Mouse (Mus musculus) C2C12 (cell line): ENCODE results near the gene Atxn3. TPM values are rescaled to one million over a fixed set of nuclear protein-coding genes. Genes with fewer than 3 reads are reported as not detected.

ENCODE experiments used
- H3K27me3 ChIP-seq: one replicate; pipeline ENCODE4 v1.6.1; 2011; ENCODE audit not compliant: control insufficient read depth, insufficient read depth, insufficient read length
- H3K36me3 ChIP-seq: one replicate; pipeline ENCODE4 v1.6.1; 2011; ENCODE audit not compliant: control insufficient read depth, insufficient read depth
- H3K4me3 ChIP-seq: one replicate; pipeline ENCODE4 v1.5.1; 2011; ENCODE audit warnings: mild to moderate bottlenecking, control low read depth; ENCODE audit not compliant: poor library complexity, insufficient read depth, severe bottlenecking
- H3K79me2 ChIP-seq: one replicate; pipeline ENCODE4 v1.6.1; 2011; ENCODE audit not compliant: control insufficient read depth, insufficient read depth
- H3K79me3 ChIP-seq: one replicate; pipeline ENCODE4 v1.6.1; 2011; ENCODE audit warnings: low read depth, control low read depth
- H3ac ChIP-seq: one replicate; pipeline ENCODE3; 2011; ENCODE audit warnings: low read depth; ENCODE audit not compliant: control insufficient read depth, insufficient read length
- CEBPB ChIP-seq: IDR thresholded peaks from one replicate; pipeline ENCODE4 v1.6.1; 2011; ENCODE audit warnings: low read depth, mild to moderate bottlenecking, control low read depth, moderate library complexity
- CTCF ChIP-seq: IDR thresholded peaks from one replicate; pipeline ENCODE4 v1.5.1; 2011; ENCODE audit not compliant: control insufficient read depth, insufficient read depth, insufficient read length
- FOSL1 ChIP-seq: IDR thresholded peaks from one replicate; pipeline ENCODE4 v1.8.0; 2011; ENCODE audit warnings: mild to moderate bottlenecking, low read length; ENCODE audit not compliant: poor library complexity, insufficient read depth, severe bottlenecking
- MAX ChIP-seq: IDR thresholded peaks from one replicate; pipeline ENCODE4 v1.6.1; 2011; ENCODE audit warnings: mild to moderate bottlenecking, control low read depth
- MYOD1 ChIP-seq: IDR thresholded peaks from one replicate; pipeline ENCODE4 v1.6.1; 2011; ENCODE audit warnings: low read depth; ENCODE audit not compliant: control insufficient read depth, insufficient read length
- MYOG ChIP-seq: IDR thresholded peaks from one replicate; pipeline ENCODE4 v1.6.1; 2011; ENCODE audit not compliant: control insufficient read depth, insufficient read length; ENCODE audit errors: extremely low read depth
- USF1 ChIP-seq: IDR thresholded peaks from one replicate; pipeline ENCODE4 v1.6.1; 2011; ENCODE audit warnings: low read depth, mild to moderate bottlenecking, control low read depth, moderate library complexity
- long read RNA-seq, 2 experiments: library from polyadenylated mRNA; unstranded; transcript quantifications; one replicate each; pipeline ENCODE4 v2.0.0; 2019 to 2020
- polyA plus RNA-seq: library from polyadenylated mRNA; unstranded; fragments of >200 nt; fragmentation: generic; extraction: Trizol; gene quantifications from one replicate; pipeline ENCODE4 v1.2.1, GENCODE M21; 2012; ENCODE audit warnings: missing spikeins

The Atxn3 gene
- polyA plus RNA-seq = 2.0 TPM
- long read RNA-seq, experiment 1, partial matches to known transcripts = 0 of 6 reads
- long read RNA-seq, experiment 1, other reads (novel, unspliced or antisense) = 2 of 6 reads
- long read RNA-seq, experiment 2, full-length matches to known transcripts = 20 of 30 reads
- long read RNA-seq, experiment 2, partial matches to known transcripts = 0 of 30 reads
- long read RNA-seq, experiment 2, other reads (novel, unspliced or antisense) = 10 of 30 reads

DNA sequence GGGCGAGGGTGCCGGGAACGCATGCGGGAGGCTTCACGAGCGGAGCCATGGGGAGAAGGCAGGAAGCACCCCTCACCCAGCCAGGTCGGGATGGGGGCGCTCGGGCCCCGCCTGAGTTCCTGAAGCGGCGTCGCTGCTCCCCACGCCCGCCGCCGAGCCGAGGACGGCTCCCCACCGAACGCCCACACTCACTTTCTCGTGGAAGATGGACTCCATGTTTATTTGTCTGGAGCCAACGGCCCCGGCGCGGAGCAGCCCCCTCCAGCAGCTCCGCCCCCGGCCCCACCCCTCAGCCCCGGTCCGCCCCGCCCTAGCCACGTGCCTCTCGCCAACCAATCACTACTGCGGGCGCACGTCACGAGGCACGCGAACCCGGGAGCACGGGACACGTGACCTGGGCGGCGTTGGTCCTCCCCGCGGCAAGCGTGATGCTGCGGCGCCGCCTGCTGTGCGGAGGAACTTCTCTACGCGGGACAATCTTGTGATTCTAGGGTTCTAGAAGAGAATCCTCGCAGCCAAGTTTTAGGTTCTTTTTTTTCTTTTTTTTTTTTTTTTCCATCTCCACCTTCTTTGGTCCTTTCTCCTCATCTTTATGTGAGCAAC, at the start of gene Atxn3:
Gene Atxn3 (minus strand): TSS at position 305 of the 603 bp plus-strand sequence.
- TF ChIP-seq MYOD1 = no peak
- no peak for TF ChIP-seq FOSL1
- no peak for TF ChIP-seq MYOG
- TF ChIP-seq CEBPB = no peak
- peak; percentile 97 for TF ChIP-seq USF1
- TF ChIP-seq CTCF = peak; percentile 93
- peak; percentile 57 for TF ChIP-seq MAX
- peaks cover 30% of the 10 kb centered on the region for H3K79me2 ChIP-seq
- H3K27me3 ChIP-seq = no peaks in the 10 kb centered on the region
- peak within 1 kb of the TSS; percentile 90 for H3ac ChIP-seq
- H3K4me3 ChIP-seq = peak within 1 kb of the TSS; percentile 64
- no peaks in the 10 kb centered on the region for H3K36me3 ChIP-seq
- peaks cover 10% of the 10 kb centered on the region for H3K79me3 ChIP-seq

DNA sequence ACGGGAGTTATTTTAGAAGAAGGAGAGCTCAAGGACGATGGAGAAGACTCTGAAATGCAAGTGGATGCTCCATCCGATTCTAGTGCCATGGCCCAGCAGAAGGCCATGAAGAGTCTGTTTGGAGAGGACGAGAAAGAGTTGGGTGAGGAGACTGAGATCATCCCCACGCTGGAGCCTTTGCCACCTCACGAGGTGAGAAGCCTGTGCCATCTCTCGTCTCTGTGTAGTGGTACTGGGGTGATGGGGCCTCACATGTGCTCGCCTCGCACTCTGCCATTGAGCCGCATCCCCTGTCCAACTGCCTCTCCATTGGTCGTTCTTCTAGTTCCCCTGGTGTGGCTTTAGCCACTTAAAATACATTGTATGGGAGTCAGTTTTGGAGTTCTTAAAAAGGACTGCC, 42.7 kb upstream of the Atxn3 start:
- no peak overlapping the region for H3K4me3 ChIP-seq
- TF ChIP-seq FOSL1 = no peak
- no peak for TF ChIP-seq USF1
- TF ChIP-seq MAX = no peak
- no peak for TF ChIP-seq CTCF
- TF ChIP-seq MYOG = no peak
- TF ChIP-seq CEBPB = no peak
- no peak for TF ChIP-seq MYOD1
- H3K36me3 ChIP-seq = peaks cover 91% of the 10 kb centered on the region
- H3K79me3 ChIP-seq = no peaks in the 10 kb centered on the region
- H3K79me2 ChIP-seq = no peaks in the 10 kb centered on the region
- H3ac ChIP-seq = no peak overlapping the region
- no peaks in the 10 kb centered on the region for H3K27me3 ChIP-seq

- no peak overlapping the region for H3ac ChIP-seq
- no peaks in the 10 kb centered on the region for H3K79me2 ChIP-seq
- TF ChIP-seq CEBPB (no peak), CTCF (no peak), MYOG (no peak), USF1 (no peak), FOSL1 (no peak), MYOD1 (no peak), MAX (no peak)
- H3K27me3 ChIP-seq = no peaks in the 10 kb centered on the region
- H3K36me3 ChIP-seq = peaks cover 88% of the 10 kb centered on the region
- no peak overlapping the region for H3K4me3 ChIP-seq
- H3K79me3 ChIP-seq = no peaks in the 10 kb centered on the region
Observed at GRCm38 (mm10) chr12:101998929-101999328, 40.9 kb upstream of the Atxn3 start.

GRCm38 (mm10) chr12:101994576-101995467, 36.8 kb upstream of the Atxn3 start:
- H3K79me3 ChIP-seq = no peaks in the 10 kb centered on the region
- no peaks in the 10 kb centered on the region for H3K27me3 ChIP-seq
- no peaks in the 10 kb centered on the region for H3K79me2 ChIP-seq
- H3K36me3 ChIP-seq = peaks cover 83% of the 10 kb centered on the region
- H3K4me3 ChIP-seq = no peak overlapping the region
- TF ChIP-seq USF1 (no peak), MAX (no peak)
- no peak overlapping the region for H3ac ChIP-seq

- Histone ChIP-seq H3K79me3 (no peaks in the 10 kb centered on the region), H3ac (no peak overlapping the region), H3K36me3 (peaks cover 94% of the 10 kb centered on the region), H3K27me3 (no peaks in the 10 kb centered on the region), H3K4me3 (no peak overlapping the region), H3K79me2 (no peaks in the 10 kb centered on the region)
- TF ChIP-seq CEBPB (no peak), MAX (no peak), FOSL1 (no peak), MYOG (no peak), CTCF (no peak), MYOD1 (no peak), USF1 (no peak)
Observed at GRCm38 (mm10) chr12:101987659-101988058, 29.6 kb upstream of the Atxn3 start.
